Mouse (Mus musculus) adrenal gland, adult 8-10 months (tissue): ENCODE data around the gene Cpsf4l. TPM values are rescaled to one million over a fixed set of nuclear protein-coding genes. Genes with fewer than 3 reads are reported as not detected.
"Not testable (repeated sequence)": the region's sequence is repeated elsewhere in the genome, so short reads cannot be mapped to it uniquely, and the experiment has no call there.

Experiments
- DNase-seq: peaks from one replicate; pipeline ENCODE4 v3.0.0; 2022
- total RNA-seq, 4 experiments: library from RNA; stranded (reverse); gene quantifications; 2 replicates each; pipeline ENCODE4 v1.2.4; 2022

Cpsf4l gene
- total RNA-seq, 4 experiments from 2014 or later = 0.43 to 1.00 (median 0.75) TPM

DNA sequence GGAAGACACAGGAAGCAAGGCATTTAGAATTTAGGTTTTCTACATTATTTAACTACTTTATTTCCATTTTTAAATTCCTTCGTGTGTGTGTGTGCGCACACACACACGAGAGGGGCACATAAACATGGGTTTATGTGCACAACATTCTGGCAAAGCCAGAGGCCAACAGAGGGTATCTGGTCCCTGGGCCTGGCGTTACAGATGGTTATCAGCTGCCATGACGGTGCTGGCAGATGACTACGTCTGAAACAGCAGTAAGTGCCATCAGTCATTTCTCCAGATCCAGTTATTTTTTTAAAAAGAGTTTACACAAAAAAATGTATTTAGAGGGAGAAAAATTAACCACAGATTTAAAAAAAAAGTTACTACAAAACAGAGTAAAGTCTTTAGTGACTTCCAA lies 43.6 kb downstream of the Cpsf4l start:
- DNase-seq = no peak

DNA sequence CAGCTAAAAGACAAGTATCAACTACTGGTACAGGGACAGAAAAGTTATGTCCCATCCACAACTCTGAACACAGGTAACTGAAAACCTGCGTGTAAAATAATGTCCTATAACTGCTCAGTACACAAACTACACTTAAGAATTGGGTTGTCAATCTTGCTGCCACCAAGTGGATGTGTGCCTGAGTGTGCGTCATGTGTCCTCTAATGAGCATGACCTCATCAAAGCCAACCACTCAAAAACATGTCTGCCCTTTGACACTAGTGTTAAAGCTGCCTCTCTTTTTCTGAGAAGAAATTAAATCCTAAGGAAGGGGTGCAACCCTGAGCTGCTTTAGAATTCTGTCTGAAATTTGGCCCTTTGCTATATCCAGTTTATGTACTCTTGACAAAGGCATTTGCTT lies 45.5 kb downstream of the Cpsf4l start:
- no peak for DNase-seq

DNA sequence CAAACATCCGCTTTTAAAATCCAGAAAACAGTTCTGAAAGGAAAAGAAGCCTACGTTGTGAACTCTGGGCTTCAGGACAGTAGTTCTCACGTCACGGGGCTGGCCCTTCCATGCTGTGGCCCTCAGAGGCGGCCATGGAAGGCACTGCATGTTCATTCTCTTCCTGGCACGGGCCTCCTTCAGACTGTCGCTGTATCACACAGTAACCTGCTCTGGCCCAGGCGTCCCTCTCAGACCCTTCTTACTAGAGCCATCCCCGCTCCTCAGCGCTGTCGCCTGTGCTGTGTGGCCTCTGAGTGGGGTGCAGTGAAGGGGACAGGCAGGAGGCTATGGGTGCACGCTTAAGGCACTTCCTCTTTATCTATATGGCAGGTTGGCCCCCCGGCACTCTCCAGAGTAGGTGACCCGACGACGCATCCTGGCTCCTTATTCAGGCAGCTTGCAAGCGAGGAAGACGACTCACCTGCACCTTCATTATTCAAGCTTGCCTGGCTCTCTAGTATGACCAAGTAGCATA lies 47.9 kb downstream of the Cpsf4l start:
- no peak for DNase-seq

DNA sequence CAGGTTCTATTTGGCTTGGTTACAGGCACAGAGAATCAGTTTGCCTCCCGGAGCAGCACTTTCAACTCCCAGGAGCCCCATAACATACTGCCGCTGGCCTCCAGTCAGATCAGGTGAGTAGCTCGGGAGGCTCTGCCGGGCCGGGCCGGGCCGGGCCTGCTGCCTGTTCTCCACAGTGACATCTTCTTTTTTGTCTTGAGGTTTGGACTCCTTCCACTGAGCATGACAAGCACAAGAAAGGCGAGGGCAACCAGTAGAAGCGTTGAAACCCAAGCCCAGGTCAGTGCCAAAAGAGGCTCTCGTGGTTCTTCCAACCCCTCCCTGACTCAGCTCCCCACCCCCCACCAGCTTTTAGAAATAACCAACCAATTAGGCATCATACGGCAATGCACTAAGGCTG lies 48.9 kb downstream of the Cpsf4l start:
- no peak for DNase-seq

DNA sequence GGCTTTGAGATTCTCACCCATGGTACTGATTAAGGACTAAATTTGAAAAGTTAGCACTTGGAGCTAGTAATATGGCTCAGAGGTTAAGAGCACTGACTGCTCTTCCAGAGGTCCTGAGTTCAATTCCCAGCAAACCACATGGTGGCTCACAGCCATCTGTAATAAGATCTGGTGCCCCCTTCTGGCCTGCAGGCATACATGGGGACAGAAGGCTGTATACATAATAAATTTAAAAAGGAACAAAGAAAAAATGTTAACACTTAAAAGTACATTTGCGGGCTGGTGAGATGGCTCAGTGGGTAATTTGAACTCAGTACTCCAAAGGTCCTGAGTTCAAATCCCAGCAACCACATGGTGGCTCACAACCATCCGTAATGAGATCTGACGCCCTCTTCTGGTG lies 49.6 kb downstream of the Cpsf4l start:
- DNase-seq = not testable (repeated sequence)

DNA sequence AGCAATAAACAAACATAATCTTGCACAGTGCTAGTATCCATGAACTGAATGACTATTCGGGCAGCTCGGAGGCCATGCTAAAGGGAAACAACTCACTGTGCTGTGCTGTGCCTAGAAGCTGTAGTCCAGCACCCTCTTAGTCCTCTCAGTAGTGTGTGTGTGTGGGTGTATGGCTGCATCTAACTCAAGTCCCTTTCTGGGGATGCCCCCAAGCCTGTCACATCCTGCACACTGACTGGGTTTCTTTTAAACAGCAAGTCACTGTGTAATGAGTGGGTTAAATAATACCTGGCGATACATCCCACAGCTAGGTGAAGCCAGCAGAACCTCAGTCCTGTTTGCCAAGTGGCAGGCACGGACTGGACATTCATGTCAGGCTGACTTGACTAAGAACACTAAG lies 51.1 kb downstream of the Cpsf4l start:
- no peak for DNase-seq

DNA sequence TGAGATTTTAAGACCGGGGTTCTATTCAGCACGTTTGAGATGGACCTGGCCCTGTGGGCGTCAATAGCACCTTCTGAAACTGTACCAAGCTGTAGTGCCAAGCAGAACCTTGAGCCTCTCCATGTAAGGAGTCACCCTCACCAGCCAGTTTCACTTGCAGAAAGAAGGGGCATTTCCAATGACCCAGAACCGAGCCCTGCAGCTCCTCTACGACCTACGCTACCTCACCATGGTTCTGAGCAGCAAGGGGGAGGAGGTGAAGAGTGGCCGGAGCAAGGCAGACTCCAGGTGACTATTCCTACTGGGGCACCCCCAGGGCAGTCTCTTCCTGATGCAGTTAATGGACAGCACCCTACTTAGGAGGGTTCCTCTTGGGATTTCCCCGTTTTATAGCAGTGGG lies 51.5 kb downstream of the Cpsf4l start:
- DNase-seq = no peak

DNA sequence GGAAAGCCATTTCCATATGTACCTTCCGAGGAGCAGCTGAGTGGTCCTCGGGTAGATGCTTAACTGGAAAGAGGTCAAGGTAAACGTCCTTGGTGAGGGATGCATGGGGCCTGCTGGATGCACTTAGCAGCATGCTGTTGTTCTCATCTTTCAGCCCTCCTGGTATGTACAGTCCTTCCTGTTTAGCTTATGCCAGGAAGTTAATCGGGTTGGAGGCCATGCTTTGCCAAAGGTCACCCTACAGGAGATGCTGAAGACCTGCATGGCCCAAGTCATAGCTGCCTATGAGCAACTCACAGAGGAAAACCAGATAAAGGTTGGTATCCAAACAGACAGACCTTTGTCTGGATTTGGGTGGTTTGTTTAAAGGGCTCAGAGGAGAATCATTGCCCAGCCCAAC lies 52.6 kb downstream of the Cpsf4l start:
- no peak for DNase-seq

DNA sequence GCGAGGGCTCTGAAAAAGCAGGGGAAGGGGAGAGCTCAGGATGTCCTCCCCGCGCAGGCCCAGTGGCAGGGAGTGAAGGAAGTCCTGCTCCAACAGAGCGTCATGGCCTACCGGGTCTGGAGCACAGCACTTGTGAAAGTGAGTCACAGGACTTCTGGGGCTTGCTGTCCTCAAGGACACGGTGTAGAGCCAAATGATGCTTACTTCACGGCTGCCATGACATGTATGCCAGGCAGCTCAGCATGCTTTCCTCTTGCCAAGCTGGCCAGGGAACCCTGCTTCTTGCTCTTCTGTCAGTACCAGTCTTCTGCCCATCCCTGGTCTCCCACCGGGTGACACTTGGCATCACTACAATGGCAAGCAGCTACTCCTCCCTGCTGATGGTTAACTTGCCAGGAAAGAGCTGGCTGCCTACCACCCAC lies 53.3 kb downstream of the Cpsf4l start:
- peak; percentile 64 for DNase-seq

DNA sequence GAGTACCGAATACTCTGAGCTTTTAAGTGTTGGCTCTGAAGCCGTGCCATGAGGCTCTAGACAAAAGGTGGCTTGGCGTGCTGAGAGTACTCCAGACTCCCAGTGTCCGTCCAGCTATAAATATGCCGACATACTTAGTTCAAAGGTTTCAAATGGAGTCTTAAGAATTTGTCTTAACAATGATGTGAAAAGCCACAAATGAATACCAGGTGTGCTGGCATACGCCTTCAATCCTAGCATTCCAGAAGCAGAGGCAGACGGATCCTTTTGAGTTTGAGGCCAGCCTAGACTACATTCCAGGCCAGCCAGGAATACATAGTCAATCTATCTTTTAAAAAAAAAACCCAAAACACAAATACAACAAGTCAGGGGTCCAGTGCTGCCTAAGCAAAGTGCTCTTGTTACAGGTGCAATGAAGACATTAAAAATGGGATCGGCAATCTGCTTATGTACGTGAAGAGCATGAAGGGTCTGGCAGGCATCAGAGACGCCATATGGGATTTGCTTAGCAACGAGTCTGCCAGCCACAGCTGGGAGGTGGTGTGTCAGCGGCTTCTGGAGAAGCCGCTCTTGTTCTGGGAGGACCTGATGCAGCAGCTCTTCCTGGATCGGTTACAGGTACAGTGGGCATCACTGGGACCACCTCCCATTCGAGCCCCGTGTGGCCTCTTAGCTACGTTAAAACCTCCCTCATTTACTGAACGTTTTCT lies 55.1 kb downstream of the Cpsf4l start:
- no peak for DNase-seq

DNA sequence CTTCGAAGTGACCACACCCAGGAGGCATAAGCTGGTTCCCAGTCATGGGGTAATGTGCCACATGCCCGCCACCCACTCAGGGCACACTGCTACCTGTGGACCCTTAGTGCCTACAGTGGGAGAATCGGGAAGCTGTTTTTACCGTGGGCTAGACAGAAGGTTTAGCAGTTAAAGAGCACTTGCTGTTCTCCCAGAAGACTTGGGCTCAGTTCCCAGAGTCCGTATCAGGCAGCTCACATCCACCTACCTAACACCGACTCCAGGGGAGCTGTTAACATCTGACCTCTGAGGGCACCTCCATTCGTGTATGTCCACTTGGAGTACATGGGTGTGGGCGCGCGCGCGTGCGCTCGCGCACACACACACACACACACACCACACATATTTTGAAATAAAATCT lies 55.7 kb downstream of the Cpsf4l start:
- no peak for DNase-seq

DNA sequence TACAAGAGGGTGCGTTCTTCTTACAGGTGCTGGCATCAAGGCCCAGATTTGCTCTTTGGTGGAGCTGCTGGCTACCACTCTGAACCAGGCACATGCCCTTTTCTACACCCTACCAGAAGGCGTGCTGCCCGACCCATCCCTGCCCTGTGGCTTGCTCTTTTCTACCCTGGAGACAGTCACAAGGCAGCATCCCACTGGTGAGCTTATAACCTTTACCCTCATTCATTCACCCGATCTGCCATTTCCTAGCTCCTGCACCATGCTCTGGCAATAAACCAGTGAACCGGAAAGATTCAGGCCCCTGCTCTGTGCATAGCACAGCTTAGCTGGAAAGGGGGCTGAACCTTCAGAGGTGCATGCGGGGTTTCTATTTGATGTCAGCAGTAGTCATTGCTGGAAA lies 57.3 kb downstream of the Cpsf4l start:
- DNase-seq = no peak

DNA sequence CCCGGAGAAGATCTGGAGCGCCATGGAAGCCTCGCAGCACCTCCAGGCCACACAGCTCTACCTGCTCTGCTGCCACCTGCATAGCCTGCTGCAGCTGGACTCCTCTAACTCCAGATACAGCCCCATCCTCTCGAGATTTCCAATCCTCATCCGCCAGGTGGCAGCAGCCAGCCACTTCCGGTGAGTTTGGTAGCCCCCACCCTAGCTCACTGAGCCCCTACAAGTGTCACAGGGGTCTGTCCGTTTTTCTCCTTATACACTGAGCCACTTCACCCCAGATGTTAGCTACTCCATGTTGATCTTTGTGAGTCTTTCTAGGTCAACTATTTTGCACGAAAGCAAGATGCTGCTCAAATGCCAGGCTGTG lies 57.9 kb downstream of the Cpsf4l start:
- no peak for DNase-seq

DNA sequence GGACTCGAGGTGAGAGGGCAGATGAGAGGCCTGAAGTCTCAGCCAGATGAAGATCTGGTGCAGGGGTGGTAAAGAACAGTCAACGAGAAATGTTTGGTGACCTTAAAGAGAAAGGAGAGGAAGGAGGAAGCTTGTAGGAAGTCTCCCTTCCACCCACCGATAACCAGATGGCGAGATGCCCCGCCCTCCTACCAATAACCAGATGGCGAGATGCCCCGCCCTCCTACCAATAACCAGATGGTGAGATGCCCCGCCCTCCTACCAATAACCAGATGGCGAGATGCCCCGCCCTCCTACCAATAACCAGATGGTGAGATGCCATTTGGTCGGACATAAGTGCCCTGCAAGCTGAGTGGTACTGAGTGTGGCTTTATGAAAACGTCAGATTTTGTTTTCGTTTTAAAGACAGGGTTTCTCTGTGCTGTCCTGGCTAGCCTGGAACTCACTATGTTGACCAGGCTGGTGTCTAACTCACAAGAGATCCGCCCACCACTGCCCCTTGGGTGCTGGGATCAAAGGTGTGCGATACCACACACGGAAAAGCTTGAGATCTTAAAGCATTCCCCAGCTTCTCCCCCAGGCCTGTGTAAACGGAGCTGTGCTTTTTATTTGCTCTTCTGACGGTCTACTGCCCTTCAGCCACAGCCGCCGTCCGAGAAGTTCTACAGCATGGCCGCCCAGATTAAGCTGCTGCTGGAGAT lies 58.5 kb downstream of the Cpsf4l start:
- no peak for DNase-seq

DNA sequence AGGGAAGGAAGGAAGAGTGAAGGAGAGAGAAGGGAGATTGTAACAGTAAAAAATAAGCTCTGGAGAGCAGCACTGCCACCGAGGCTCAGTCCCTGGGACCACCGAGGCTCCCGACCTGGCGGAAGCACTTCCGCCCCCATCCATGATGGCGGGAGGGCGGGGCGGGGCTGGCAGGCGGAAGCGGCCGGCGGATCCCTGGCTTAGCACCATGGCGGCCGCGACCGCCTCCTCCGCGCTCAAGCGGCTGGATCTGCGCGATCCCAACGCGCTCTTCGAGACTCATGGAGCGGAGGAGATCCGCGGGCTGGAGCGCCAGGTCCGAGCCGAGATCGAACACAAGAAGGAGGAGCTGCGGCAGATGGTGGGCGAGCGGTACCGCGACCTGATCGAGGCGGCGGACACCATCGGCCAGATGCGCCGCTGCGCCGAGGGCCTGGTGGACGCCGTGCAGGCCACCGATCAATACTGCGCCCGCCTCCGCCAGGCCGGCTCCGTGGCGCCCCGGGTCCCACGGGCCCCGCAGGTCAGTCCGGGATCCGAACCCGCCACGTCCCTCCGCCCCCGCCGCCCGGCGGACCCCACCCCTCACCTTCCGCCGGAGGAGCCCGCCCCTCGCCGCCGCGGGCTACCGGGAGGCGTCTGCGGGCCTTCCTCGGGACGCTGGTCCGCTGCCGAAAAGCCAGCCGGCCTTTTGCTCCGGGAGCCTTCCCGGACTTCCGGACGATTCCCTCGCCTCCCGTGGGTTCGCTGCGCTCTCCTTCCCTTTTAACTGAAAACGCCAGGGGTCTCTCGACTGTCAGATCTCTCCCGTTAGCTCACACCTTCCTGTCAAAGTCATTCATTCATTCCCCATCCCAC lies 60.2 kb downstream of the Cpsf4l start, which contains the start of gene Slc39a11:
Gene Slc39a11, minus strand, starts transcription at position 727 of the 858 bp plus-strand sequence.
- peak; percentile 26 for DNase-seq

DNA sequence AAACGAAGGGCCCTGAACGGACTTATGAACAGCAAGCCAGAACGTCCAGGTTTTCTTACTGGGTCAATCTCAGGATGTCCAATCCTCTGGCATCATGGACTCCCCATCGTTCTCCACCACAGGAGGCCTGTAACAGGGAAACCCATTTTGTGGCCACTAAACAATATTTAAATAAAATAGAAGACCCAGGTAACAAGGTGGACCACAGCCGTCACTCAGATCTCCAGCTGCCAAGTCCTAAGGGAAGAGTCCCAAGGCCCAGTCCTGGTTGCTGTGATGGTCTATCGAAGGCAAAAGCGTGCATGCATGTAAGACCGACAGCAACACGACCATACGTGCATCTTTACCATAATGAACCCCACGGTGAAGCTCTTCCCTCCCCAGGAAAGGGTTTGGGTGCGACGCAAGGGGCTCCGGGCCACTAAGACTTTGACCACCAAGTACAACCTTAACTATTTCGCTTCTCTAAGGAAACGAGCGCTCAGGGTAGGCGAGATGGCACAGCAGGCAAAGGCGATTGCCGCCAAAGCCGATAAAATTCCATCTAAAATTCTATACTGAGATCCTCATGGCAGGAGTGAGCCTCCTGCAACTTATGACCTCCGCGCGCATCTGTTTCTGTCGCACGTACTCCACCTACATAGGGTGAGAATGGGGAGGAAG lies 61.0 kb downstream of the Cpsf4l start, which contains the start of gene Cog1:
Gene Cog1, plus strand, starts transcription at position 480 of the 663 bp plus-strand sequence.
- no peak for DNase-seq

Other genes with a start within 250 kb of the Cpsf4l start
- 1 to 10 TPM; 1.3 to 6.2 (median 3.7) TPM for gene Sstr2, start 90.7 kb downstream of the Cpsf4l start, total RNA-seq
- 10 to 100 TPM; 45.5 to 63.0 (median 54.6) TPM for gene Cog1, start 60.8 kb downstream of the Cpsf4l start, total RNA-seq
- gene Slc39a11, start 59.9 kb downstream of the Cpsf4l start, total RNA-seq = 10 to 100 TPM; 32.5 to 40.2 (median 36.8) TPM
- 10 to 100 TPM; 28.9 to 34.4 (median 31.0) TPM for gene Fam104a, start 25.9 kb downstream of the Cpsf4l start, total RNA-seq
- gene D11Wsu47e, start 25.6 kb downstream of the Cpsf4l start, total RNA-seq = 10 to 100 TPM; 16.7 to 21.8 (median 18.1) TPM
- 100 to 1,000 TPM in 2 of 4 experiments, 10 to 100 TPM in 2; 90.2 to 151 (median 111) TPM for gene Cdc42ep4, start 41.9 kb upstream of the Cpsf4l start, total RNA-seq